Mouse (Mus musculus) liver, embryonic 14.5 days (tissue): ENCODE results near the gene Gm10722.
"Not testable (repeated sequence)": the region's sequence is repeated elsewhere in the genome, so short reads cannot be mapped to it uniquely, and the experiment has no call there.

Source experiments
- CTCF ChIP-seq: IDR thresholded peaks from 2 replicates; pipeline ENCODE4 v1.5.1; 2016; ENCODE audit warnings: antibody characterized with exemption, low read depth, control low read depth
- EP300 ChIP-seq: IDR thresholded peaks from 2 replicates; pipeline ENCODE4 v1.6.1; 2016; ENCODE audit warnings: antibody characterized with exemption, low read depth

GRCm38 (mm10) chr9:3023312-3023984 lies 22.7 kb downstream of the Gm10722 start, which contains the start of gene Gm10718:
- TF ChIP-seq CTCF, EP300: not testable (repeated sequence)
